Mouse (Mus musculus): ENCODE measurements around the gene Frmd6. TPM values are rescaled to one million over a fixed set of nuclear protein-coding genes. Genes with fewer than 3 reads are reported as not detected.

The Frmd6 gene
- polyA plus RNA-seq, 1 experiment = 49.7 TPM

DNA sequence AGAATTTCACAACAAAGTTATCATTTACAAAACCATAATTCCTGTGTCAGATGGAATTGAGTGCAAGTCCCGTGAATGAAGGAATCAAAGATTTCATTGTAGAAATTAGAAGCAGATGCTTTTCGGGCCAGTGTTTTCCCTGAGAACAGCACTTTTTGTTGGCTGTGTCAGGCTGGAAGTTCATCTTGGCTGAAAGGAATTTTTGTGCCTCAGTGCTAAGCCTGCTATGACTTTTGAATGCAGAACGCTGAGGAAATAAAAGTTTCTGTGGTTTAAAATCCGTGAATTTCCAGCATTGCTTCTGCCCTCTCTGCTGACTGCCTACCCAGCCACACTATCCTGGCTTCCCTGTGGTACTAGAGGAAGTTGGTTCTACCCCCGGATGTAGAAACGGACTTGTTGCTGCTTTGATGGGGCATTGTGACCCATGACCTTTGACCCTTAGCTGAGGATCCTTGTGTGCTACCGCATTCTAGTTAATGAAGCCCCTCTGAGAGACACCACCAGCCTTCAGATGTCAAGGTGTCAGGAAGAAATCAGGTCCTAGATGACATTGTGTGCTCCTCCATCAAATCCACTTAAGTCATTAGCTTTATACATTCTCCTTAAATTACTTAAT lies 26.1 kb downstream of the Frmd6 start:
- DNase-seq (ENCODE audit: low spot score) = no peak

GRCm38 (mm10) chr12:70853026-70853425 lies 27.7 kb downstream of the Frmd6 start:
- DNase-seq (ENCODE audit: low spot score) = no peak

DNA sequence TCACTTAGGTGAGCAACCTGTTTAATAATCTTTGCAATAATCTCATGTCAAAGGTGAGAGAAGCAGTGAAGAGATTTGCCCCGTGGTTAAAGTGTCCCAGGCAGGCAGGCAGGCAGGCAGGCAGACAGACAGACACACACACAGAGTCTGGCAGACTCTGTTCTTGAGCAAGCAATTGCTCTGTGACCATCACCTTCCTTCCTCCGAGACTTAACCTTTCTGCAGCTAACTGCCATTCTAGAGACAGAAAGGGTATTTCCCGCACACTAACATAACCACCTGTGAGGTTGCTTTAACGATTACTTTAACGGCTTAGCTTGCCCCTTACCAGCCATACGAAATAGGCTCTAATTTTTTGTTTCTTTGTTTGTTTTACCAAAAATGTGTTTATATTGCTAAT lies 30.4 kb downstream of the Frmd6 start:
- no peak for DNase-seq (ENCODE audit: low spot score)

DNA sequence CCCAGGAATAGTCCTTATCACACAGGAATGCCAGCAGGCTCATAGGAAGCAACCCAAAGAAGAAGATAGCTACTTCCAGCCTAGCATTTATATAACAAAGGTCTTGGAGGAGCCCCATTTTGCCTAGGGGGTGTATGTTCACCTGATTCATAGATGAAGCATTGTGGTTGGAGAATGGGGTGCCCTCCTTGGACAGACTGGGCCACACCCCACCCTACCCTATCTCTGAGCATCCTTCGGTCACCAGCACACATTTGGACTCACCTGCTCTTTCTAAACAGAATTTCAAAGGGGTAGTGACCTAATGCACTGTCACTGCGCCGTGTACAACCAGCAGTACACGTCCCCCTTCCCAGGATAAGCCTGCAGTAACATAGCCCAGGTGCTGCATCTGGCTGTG lies 31.5 kb downstream of the Frmd6 start:
- DNase-seq (ENCODE audit: low spot score) = no peak

GRCm38 (mm10) chr12:70863281-70863680 lies 38.0 kb downstream of the Frmd6 start:
- DNase-seq (ENCODE audit: low spot score) = no peak

- DNase-seq (ENCODE audit: low spot score) = no peak
Observed at GRCm38 (mm10) chr12:70867780-70868179, 42.5 kb downstream of the Frmd6 start.

DNA sequence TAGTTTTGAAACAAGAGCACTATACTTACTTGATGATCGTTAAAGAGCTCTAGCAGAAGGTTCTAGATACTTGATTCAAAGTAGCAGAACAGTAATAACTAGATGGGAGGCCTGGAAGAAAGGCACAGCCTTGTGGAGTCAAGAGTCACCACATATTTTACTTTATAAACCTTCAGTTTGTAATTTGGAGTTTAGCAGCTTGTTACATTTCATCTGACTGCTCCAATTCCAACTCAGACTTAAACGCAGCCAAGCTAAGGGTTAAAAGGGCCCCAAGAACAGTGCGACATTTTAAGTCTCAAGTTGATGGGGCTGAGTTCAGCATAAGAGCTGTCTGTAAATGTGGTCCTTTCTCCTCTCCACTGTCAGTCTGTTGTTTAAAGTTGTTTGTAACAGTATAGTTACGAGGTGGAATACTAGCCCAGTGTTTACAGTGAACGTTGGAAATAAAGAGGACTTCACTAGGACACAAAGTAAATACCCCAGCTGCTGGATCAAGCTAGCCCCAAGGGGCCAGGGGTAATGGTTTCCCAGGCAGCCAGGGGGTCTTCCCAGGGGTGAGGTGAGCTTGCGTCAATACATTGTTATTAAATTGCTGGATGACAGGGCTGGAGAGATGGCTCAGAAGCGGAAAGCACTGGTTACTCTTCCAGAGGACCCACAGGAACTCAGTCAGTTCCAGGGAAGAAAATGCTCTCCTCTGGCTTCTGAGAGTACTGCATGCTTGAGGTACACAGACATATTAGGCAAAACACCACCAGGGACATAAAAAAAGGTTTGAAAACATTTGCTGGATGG lies 43.1 kb downstream of the Frmd6 start:
- DNase-seq (ENCODE audit: low spot score) = no peak

- no peak for DNase-seq (ENCODE audit: low spot score)
Observed at GRCm38 (mm10) chr12:70868988-70869291, 43.6 kb downstream of the Frmd6 start.

- DNase-seq (ENCODE audit: low spot score) = no peak
Observed at GRCm38 (mm10) chr12:70873544-70873943, 48.2 kb downstream of the Frmd6 start.

DNA sequence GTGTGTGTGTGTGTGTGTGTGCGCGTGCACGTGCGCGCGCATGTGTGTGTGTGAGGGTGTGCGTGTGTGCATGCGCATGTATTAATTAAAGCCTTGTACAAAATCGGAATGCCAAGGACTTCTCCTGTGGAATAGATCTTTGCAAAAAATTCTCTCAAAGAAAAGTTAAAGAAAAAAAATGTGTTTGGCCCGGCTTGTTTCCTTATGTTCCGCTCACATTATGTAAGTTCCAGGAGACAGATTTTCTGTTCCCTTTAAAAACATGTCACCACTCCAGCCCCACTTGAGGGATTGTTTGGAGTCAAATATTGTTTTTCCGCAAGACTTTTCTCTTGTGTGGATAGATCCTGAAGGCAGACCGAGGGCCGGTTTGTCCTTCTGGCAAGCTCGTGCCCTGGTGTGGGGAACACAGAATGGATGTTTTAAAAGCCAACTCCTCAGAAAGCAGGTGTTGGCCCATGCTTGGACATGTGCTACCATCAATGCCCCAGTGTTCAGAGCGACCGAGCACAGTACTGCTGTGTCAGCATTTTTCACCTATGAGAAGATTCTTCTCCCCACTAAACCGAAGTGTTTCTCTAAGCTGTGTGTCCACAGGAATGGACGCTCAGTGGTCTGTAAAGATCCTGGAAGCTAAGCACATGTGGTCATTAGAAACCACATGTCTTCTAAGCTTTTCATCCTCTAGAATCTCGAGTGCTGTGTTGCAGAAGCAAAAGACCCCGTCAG lies 51.1 kb downstream of the Frmd6 start:
- no peak for DNase-seq (ENCODE audit: low spot score)

DNA sequence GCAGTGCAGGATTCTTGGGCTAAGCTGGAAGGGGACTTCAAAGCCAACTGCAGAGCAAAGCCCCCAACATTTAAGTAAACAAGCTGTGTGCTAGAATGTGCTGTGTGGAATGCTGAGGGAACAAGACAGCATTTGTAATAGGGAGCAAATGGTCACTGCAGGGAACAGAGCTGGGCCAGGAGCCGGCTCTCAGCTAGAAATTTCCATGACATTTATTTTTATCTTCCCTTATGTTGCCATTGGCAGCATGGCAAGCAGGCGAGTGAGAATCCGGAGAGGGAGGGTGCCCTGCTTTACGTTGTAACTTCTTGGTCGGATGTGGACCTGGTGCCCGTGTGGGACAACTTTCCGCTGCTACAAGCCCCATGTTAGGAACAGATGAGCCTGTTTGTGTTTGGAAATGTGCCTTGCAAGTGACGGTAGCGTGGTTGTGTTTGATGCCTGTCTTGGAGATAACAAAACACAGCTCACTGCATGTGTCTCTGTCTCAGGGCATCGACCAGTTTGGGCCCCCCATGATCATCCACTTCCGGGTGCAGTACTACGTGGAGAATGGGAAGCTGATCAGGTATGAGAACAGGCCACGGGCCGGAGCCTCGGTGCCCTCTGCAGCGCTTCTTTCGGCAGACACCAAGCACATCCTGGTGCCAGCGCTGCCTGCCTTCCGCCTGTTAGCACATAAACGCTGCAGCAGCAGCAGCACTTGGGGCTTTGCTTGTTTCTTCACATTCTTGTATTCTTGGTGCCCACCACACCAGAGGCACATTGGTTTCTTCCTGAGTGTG lies 52.8 kb downstream of the Frmd6 start:
- DNase-seq (ENCODE audit: low spot score) = no peak

DNA sequence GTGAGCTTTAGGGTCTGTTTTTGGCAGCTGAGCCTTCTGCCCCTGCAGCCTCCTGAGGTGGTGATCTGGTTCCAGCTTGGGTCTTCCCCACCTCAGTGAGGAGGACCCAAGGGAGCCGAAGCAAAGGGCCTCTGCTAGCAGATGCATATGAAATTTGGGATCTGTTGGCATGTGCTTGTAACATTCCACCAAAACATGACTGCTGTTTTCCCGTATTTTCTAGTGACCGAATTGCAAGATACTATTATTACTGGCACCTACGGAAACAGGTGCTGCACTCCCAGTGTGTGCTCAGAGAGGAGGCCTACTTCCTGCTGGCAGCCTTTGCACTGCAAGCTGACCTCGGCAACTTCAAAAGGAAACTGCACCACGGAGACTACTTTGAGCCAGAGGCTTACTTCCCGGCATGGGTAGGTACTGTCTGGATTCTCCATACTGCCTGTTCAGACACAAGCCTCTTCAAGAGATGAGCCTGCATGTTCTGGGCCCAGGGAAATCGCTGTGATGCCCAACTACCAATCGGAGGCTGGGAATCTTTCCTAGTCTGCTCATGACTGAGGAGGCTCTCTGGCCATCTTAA lies 55.2 kb downstream of the Frmd6 start:
- no peak for DNase-seq (ENCODE audit: low spot score)

- no peak for DNase-seq (ENCODE audit: low spot score)
Observed at GRCm38 (mm10) chr12:70881340-70881739, 56.0 kb downstream of the Frmd6 start.

GRCm38 (mm10) chr12:70881854-70882253 lies 56.5 kb downstream of the Frmd6 start:
- no peak for DNase-seq (ENCODE audit: low spot score)

GRCm38 (mm10) chr12:70883141-70883540 lies 57.8 kb downstream of the Frmd6 start:
- DNase-seq (ENCODE audit: low spot score) = no peak

GRCm38 (mm10) chr12:70884113-70884512 lies 58.8 kb downstream of the Frmd6 start:
- no peak for DNase-seq (ENCODE audit: low spot score)

- DNase-seq (ENCODE audit: low spot score) = no peak
Observed at GRCm38 (mm10) chr12:70884973-70885372, 59.7 kb downstream of the Frmd6 start.

DNA sequence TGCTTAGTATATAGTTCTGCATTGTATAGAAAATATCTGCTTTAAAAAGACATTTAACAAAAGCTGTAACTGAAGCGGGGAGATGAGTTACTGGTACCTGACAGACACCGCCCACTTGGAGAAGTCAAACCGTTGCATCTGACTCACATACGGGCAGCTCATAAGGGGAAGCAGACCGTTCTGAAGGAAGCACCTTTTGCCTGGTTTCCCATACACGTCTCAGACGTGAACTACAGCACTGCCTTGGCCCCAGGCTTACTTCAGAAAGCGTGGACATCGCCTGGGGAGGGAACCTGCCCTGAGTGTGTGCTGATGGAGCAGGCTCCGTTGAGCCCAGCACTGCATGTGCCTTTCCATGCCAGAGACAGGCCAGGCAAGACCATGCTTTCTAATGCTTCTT lies 60.3 kb downstream of the Frmd6 start:
- DNase-seq (ENCODE audit: low spot score) = no peak

- DNase-seq (ENCODE audit: low spot score) = no peak
Observed at GRCm38 (mm10) chr12:70890405-70890804, 65.1 kb downstream of the Frmd6 start.

GRCm38 (mm10) chr12:70890874-70891470 lies 65.7 kb downstream of the Frmd6 start:
- no peak for DNase-seq (ENCODE audit: low spot score)

DNA sequence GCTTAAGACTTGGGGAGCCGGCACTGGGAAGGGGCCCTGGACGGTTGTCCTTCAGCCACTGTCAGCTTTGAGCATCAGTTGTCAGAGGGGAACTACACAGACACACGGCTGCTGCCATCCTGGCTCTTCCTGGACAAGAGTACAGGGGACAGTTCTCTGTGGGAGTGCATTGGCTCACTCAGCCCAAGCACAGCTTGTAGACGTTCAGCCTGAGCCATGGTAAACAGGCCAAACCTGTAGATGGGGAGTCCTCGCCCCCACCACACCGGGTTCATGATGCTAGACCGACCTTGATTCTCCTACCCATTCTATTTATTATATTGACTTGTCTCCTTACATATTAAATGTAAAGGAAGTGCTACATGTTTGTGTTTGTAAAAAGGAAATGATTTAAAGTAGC lies 70.0 kb downstream of the Frmd6 start:
- DNase-seq (ENCODE audit: low spot score) = no peak
